Mouse (Mus musculus): Measurements from ENCODE around the gene Wdr86.

Wdr86 gene

GRCm38 (mm10) chr5:24684578-24685365 is 45.8 kb downstream of the Wdr86 start:
- peak; percentile 90 for DNase-seq (ENCODE audit: low read depth)

GRCm38 (mm10) chr5:24681436-24681835 is 49.1 kb downstream of the Wdr86 start:
- no peak for DNase-seq (ENCODE audit: low read depth)

DNA sequence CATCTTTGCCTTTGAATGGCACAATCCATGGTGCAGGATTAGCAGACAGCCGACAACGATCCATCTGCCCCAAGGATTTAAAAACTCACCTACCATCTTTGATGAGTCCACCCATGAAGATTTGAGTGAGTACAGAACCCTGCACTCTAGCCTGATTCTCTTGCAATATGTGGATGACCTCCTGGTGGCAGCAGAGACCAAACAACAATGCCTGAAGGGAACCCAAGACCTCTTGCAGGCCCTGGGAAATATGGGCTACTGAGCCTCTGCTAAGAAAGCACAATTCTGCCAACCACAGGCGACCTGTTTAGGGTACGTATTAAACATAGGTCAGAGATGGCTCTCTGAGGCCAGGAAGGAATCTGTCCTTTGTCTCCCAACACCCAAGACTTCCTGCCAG is 56.3 kb downstream of the Wdr86 start:
- DNase-seq (ENCODE audit: low read depth) = peak; percentile 88

Measured in NIH3T3 (cell line).